Mouse (Mus musculus) embryonic fibroblast, embryonic 13.5 days (primary cell): ENCODE results near the gene Gdf7.

Experiments used
- CTCF ChIP-seq: IDR thresholded peaks from 2 replicates; pipeline ENCODE4 v1.5.1; 2011; ENCODE audit warnings: mild to moderate bottlenecking, control low read depth, low read length, moderate library complexity, borderline replicate concordance; ENCODE audit not compliant: insufficient read depth
- POLR2A ChIP-seq: IDR thresholded peaks from 2 replicates; pipeline ENCODE4 v1.6.1; 2011; ENCODE audit warnings: low read depth, mild to moderate bottlenecking, control low read depth, low read length, moderate library complexity

DNA sequence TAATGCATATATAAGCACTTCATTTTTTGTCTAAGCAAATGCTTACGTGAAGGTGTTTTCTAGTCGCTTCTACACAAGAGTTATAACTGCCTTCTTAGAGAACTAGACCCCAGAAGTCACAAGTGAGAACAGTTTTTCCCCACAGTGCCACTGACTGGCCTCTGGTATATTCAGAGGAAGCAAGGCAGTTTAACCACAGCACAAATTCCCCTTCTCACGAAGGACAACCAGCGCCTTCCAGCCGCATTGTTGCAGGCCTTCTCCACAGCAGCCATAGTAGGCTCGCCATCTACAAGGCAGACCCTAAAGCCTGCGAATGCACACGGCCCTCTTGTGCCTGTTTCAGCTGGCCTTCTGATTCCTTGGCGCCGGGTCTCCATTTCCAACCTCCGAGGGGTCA lies 32.1 kb downstream of the Gdf7 start:
- TF ChIP-seq CTCF = no peak
- TF ChIP-seq POLR2A = no peak
